In genomic region chr13:94565176-94565575, GRCm38 (mm10) we compare ENCODE assay signal across 23 mouse cellular contexts.
"Had no signal": no experiment of that assay in that cellular context is flagged by ENCODE, and none has a peak within 500 bp of the region (broad histone marks: within the 10 kb centered on the region; RNA-seq: fewer than 3 reads in every experiment).

No protein-coding gene starts in this region.

- H3K27ac ChIP-seq: kidney, postnatal 0 days; limb, embryonic 12.5 days; limb, embryonic 15.5 days; liver, embryonic 12.5 days; liver, embryonic 15.5 days; lung, embryonic 15.5 days; midbrain, embryonic 13.5 days; neural tube, embryonic 15.5 days; stomach, embryonic 15.5 days had no signal

- ATAC-seq: intestine, embryonic 16.5 days; liver, embryonic 12.5 days; midbrain, embryonic 16.5 days had no signal

- H3K4me1 ChIP-seq: stomach, embryonic 15.5 days had no signal

- H3K36me3 ChIP-seq: lung, embryonic 15.5 days; midbrain, embryonic 13.5 days; neural tube, embryonic 15.5 days; stomach, embryonic 15.5 days had no signal

- H3K9me3 ChIP-seq: limb, embryonic 12.5 days; limb, embryonic 15.5 days; liver, embryonic 12.5 days; liver, embryonic 15.5 days; lung, embryonic 15.5 days; megakaryocyte, embryonic 14.5 days; midbrain, embryonic 10.5 days; midbrain, embryonic 13.5 days; neural tube, embryonic 15.5 days; stomach, embryonic 15.5 days had no signal

- H3K4me2 ChIP-seq: limb, embryonic 12.5 days; limb, embryonic 15.5 days; liver, embryonic 12.5 days; liver, embryonic 15.5 days; lung, embryonic 15.5 days; neural tube, embryonic 15.5 days; stomach, embryonic 15.5 days had no signal

- H3K9ac ChIP-seq: limb, embryonic 12.5 days; limb, embryonic 15.5 days; liver, embryonic 12.5 days; liver, embryonic 15.5 days; lung, embryonic 15.5 days; midbrain, embryonic 13.5 days; neural tube, embryonic 15.5 days; stomach, embryonic 15.5 days had no signal

- H3K4me3 ChIP-seq: limb, embryonic 12.5 days; limb, embryonic 15.5 days; liver, embryonic 12.5 days; liver, embryonic 15.5 days; lung, embryonic 15.5 days; megakaryocyte, embryonic 14.5 days; midbrain, embryonic 13.5 days; myocyte; neural tube, embryonic 15.5 days; stomach, embryonic 15.5 days had no signal

- DNase-seq: kidney, adult 18-20 months; left cerebral cortex, postnatal 4 days; lung, adult 18-20 months; lung, postnatal 10 days; lung, postnatal 36 days; right cerebral cortex, adult 18-20 months; right cerebral cortex, postnatal 14 days; right cerebral cortex, postnatal 4 days; thymus, postnatal 25 days had no signal

- H3K27me3 ChIP-seq: limb, embryonic 15.5 days; liver, embryonic 12.5 days; liver, embryonic 15.5 days; lung, embryonic 15.5 days; megakaryocyte, embryonic 14.5 days; stomach, embryonic 15.5 days had no signal
